Mouse (Mus musculus): ENCODE data around the gene Rybp. TPM values are rescaled to one million over a fixed set of nuclear protein-coding genes. Genes with fewer than 3 reads are reported as not detected.

The Rybp gene
- total RNA-seq, 2 experiments from 2014 or later: 15.4 to 34.5 TPM

DNA sequence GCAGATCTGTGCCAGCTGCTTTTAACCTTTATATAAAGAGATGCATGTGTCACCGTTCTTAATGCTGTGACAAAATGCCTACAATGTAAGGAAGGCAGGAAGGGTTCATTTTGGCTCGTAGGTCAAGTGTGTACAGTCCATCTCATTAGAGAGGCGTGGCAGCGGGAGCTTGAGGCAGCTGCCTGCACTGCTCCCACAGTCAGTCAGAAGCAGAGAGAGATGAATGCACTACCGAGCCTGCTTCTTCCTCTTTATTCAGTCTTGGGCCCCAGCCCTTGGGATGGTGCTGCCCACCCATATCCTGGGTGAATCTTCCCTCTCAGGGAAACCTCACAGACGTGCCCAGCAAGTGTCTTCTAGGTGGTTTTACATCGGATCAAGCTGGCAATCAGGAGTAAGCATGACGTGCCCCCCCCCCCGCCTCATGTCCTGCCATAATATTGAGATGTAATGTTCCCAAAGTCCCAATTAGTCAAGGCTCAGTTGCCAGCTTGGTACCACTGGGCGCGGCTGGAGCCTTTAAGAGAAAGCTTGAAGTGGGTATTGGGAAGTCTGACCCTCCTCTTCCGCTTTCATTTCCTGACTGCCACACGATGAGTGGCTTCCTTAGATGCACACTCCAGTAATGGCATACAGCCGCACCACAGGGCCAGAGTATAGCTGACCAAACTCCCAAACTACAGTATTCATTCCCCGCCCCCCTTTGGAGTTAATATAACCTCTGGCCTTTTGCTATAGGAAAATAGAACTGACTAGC, 96.3 kb downstream of the Rybp start:
- no peak for ATAC-seq (replicated peaks; ENCODE audit: poor library complexity)

DNA sequence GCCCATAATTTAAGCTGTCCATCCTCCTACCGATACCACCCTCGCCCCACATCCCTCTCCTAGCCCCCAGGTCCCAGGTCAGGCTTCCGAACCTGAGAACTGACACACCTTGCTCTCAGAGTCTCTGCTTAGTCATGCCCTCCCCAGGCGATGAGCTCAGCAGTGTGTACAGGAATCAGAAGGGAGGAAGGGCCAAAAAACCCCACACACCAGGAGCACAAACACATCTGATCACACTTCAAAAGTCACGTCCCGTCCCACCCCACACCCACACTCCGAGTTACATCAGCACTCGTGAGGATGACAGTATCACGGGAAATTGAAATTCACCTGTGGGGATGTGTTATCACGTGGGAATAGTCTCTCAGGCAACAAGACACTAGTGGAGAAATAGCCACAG, 97.0 kb downstream of the Rybp start:
- no peak for ATAC-seq (replicated peaks; ENCODE audit: poor library complexity)

GRCm38 (mm10) chr6:100188883-100189743, 98.2 kb downstream of the Rybp start:
- peak; percentile 80 for ATAC-seq (replicated peaks; ENCODE audit: poor library complexity)

DNA sequence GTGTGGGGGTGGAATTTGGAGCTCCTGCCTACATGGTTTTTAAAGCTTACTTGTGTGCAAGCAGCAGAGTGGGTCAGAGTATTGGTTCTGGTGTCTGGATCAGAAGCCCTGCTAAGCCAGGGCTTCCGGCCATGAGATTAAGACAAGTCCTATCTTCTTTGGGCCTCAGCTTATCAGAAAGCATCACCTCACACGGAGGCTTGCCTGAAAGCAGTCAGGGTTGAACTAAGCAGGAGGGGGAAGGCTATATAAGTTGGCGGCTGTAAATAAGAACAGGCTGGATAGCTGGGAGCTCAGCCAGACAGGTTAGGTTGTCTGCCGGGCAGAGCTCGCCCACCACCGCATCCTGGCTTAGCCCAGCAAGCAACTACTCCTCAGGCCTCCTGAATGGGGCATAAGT, 99.5 kb downstream of the Rybp start:
- peak; percentile 30 for ATAC-seq (replicated peaks; ENCODE audit: poor library complexity)

GRCm38 (mm10) chr6:100186789-100187188, 100.5 kb downstream of the Rybp start:
- ATAC-seq (replicated peaks; ENCODE audit: poor library complexity): no peak

- ATAC-seq (replicated peaks; ENCODE audit: poor library complexity): no peak
These were observed 101.8 kb downstream of the Rybp start for GRCm38 (mm10) chr6:100185524-100185923.

- ATAC-seq (replicated peaks; ENCODE audit: poor library complexity): no peak
These were observed 103.9 kb downstream of the Rybp start for GRCm38 (mm10) chr6:100183344-100183743.

DNA sequence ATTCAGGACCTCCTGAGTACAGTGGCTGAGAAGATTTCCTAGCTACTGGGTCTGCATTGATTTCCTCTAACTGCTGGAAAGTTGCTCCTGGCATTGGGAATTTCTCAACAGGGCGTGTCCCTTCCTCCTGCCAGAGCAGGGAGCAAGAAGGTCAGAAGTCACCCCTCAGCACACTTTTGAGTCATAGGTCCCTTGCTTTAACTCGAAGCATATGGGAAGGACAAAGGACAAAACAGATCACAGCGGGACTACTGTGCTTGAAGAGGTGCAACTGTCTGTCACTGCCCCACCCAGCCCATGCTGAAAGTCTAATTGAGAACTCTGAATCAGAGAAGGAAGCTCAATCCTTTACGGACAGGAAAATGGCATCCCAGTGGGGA, 106.4 kb downstream of the Rybp start:
- no peak for ATAC-seq (replicated peaks; ENCODE audit: poor library complexity)

- peak; percentile 47 for ATAC-seq (replicated peaks; ENCODE audit: poor library complexity)
These were observed 106.9 kb downstream of the Rybp start for GRCm38 (mm10) chr6:100180213-100180882.

GRCm38 (mm10) chr6:100178830-100179229, 108.5 kb downstream of the Rybp start:
- ATAC-seq (replicated peaks; ENCODE audit: poor library complexity): peak; percentile 59

All from megakaryocyte progenitor cell, adult 5-6 weeks (primary cell).